Mouse (Mus musculus): ENCODE results near the gene 2610528J11Rik.

- TF ChIP-seq MYOG (IDR thresholded peaks at IDR 0.05; ENCODE audit: control insufficient read depth in 1 of 3, insufficient read depth in 1 of 3, insufficient read length in 2 of 3, low read depth in 2 of 3) = no peak
- TF ChIP-seq POLR2A (IDR thresholded peaks at IDR 0.05; ENCODE audit: insufficient read length, low read depth) = no peak
Observed at GRCm38 (mm10) chr4:118523976-118524375, 2.8 kb upstream of the 2610528J11Rik start.

Data from myocyte (in vitro differentiated cells).